Mouse (Mus musculus): ENCODE results near the gene Pnpla2.

DNA sequence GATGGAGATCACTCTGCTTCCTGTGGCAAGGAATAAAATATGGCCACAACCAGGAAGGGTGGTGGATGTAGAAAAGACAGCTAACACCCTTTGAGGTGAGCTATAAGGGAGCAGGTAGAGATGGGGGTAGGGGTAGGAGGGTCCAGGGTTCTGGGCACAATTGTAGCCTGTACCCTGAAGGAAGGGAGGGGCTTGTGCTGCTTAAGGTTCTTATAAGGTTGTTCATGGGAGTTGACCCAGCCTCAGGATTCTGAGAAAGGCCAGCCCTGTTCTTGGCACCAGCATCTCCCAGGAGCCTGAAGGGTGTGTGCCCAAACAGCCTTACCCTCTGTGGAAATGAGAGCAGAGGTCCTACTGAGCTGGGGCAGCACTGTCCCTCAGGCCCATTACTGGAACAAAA, 3.1 kb upstream of the Pnpla2 start:
- no peak for TF ChIP-seq POLR2A (IDR thresholded peaks at IDR 0.05; ENCODE audit: control insufficient read depth, low read depth, low read length)
- no peak for TF ChIP-seq CTCF (IDR thresholded peaks at IDR 0.05; ENCODE audit: control insufficient read depth, insufficient read depth, insufficient replicate concordance, low read depth, low read length)
